Mouse (Mus musculus): Measurements from ENCODE around the gene Macf1.

DNA sequence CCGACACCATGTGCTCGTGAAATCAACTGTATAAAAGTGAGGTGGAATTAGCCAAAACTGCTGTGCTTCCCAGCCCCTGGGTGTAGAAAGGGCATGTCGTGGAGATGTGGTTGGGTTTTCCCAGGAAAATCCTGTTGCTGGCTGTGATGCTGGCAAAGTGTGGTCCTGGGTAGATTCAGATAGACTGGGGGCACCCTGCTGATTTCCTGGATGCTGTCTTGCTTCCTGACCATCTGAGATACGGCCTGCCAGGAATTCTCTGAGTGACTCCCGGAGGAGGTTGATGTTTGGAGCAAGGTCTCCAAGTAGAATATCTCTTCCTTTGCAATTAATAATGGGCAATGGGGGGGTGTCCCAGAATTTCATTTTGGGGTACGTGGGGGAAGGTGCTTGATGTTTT, 355.2 kb downstream of the Macf1 start:
- TF ChIP-seq CTCF (conservative IDR thresholded peaks at IDR 0.05; ENCODE audit: low read length) = no peak
- TF ChIP-seq POU5F1 (IDR thresholded peaks at IDR 0.05; ENCODE audit: borderline replicate concordance, low read length) = no peak

Measured in E14TG2a.4 (cell line).